ENCODE assay signal across 20 mouse cellular contexts in the genomic region with DNA sequence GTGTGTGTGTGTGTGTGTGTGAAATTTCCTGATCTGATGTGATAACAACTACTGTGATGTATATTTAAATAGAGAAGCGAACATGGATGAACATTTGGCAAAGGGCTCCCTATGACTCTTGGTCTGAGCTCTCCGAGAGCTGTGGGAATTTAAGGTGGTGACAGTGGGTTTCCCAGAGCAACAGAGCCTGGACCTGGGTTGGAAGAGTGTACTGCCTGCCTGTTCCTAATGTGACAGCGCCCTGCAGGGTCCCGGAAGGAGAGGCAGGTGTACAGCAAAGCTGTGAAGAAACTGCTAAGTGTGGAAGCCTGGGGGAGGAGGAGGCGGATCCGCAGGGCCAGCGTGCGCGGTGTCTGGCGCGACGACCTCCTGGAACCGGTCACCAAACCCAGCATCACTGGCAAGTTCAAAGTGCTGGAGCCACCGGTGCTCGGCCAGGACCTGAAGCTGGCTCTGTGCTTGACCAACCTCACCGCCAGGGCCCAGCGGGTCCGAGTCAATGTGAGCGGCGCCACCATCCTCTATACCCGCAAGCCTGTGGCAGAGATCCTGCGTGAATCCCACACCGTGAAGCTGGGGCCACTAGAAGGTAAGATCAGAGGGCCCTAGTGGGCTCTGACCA. TPM values are rescaled to one million over a fixed set of nuclear protein-coding genes. Genes with fewer than 3 reads are reported as not detected.
"Had no signal": no experiment of that assay in that cellular context is flagged by ENCODE, and none has a peak within 500 bp of the region (broad histone marks: within the 10 kb centered on the region; RNA-seq: fewer than 3 reads in every experiment).

No protein-coding gene starts in this region.

- H3K9me3 ChIP-seq: limb, embryonic 15.5 days; liver, embryonic 12.5 days; megakaryocyte, embryonic 14.5 days; midbrain, embryonic 12.5 days; neural tube, embryonic 12.5 days had no signal

- H3K9ac ChIP-seq: limb, embryonic 15.5 days; liver, embryonic 12.5 days; lung, embryonic 14.5 days; midbrain, embryonic 12.5 days; neural tube, embryonic 12.5 days had no signal

- H3K4me1 ChIP-seq: limb, embryonic 15.5 days; liver, embryonic 12.5 days; megakaryocyte, embryonic 14.5 days; midbrain, embryonic 12.5 days; neural tube, embryonic 12.5 days had no signal

- H3K4me2 ChIP-seq: limb, embryonic 15.5 days; liver, embryonic 12.5 days; lung, embryonic 14.5 days; midbrain, embryonic 12.5 days; neural tube, embryonic 12.5 days had no signal

- H3K36me3 ChIP-seq: limb, embryonic 15.5 days; liver, embryonic 12.5 days; midbrain, embryonic 12.5 days; neural tube, embryonic 12.5 days had no signal

- ATAC-seq: liver, embryonic 12.5 days had no signal

- H3K27me3 ChIP-seq: limb, embryonic 15.5 days; liver, embryonic 12.5 days; midbrain, embryonic 12.5 days; neural tube, embryonic 12.5 days had no signal

- H3K4me3 ChIP-seq: left cerebral cortex, adult 2 months; limb, embryonic 15.5 days; liver, embryonic 12.5 days; megakaryocyte, embryonic 14.5 days; midbrain, embryonic 12.5 days; neural tube, embryonic 12.5 days had no signal

- DNase-seq: kidney, postnatal 14 days; lung, embryonic 14.5 days; lung, postnatal 10 days; thymus, adult 18-20 months; thymus, postnatal 14 days had no signal

- H3K27ac ChIP-seq: left cerebral cortex, adult 2 months; limb, embryonic 15.5 days; liver, embryonic 12.5 days; macrophage; midbrain, embryonic 12.5 days; neural tube, embryonic 12.5 days had no signal

RNA-seq across cellular contexts. Expression of a gene that starts 32.6 kb away (rescaled TPM):
- total RNA-seq: monocyte, adult 5-6 weeks; neutrophil, adult 5-6 weeks had no signal
- polyA plus RNA-seq: large intestine, adult 2 months; limb, embryonic 11.5 days; liver, embryonic 12.5 days; liver, embryonic 16.5 days; lung, embryonic 14.5 days; macrophage; midbrain, embryonic 12.5 days; neural tube, embryonic 12.5 days; stomach, embryonic 14.5 days had no signal

RNA-seq across cellular contexts. Expression of a gene that starts 50.2 kb away (rescaled TPM):
- total RNA-seq: layer of hippocampus, adult 8-10 months; left cerebral cortex, adult 2 months; left cerebral cortex, postnatal 25 days; monocyte, adult 5-6 weeks; neutrophil, adult 5-6 weeks had no signal
- polyA plus RNA-seq: large intestine, adult 2 months; limb, embryonic 11.5 days; limb, embryonic 15.5 days; liver, embryonic 12.5 days; lung, embryonic 14.5 days; macrophage; midbrain, embryonic 12.5 days; neural tube, embryonic 12.5 days; stomach, embryonic 14.5 days had no signal
